Mouse (Mus musculus): ENCODE measurements around the gene Cog7. TPM values are rescaled to one million over a fixed set of nuclear protein-coding genes. Genes with fewer than 3 reads are reported as not detected.
A peak's percentile ranks its signal among the peaks of the same experiment; 100 is the strongest.

Cog7 gene
- polyA plus RNA-seq, 1 experiment = 14.0 TPM

GRCm38 (mm10) chr7:121906879-121907278 is 74.6 kb downstream of the Cog7 start:
- no peaks in the 10 kb centered on the region for H3K4me1 ChIP-seq (ENCODE audit: control insufficient read depth, insufficient read depth, low read length)
- no peak overlapping the region for H3K4me3 ChIP-seq (ENCODE audit: insufficient read depth, low read length)
- TF ChIP-seq POLR2A (IDR thresholded peaks at IDR 0.05; ENCODE audit: low read depth, low read length) (no peak), CTCF (IDR thresholded peaks at IDR 0.05; ENCODE audit: borderline replicate concordance, insufficient read depth, low read length) (no peak)
- H3K27ac ChIP-seq (ENCODE audit: insufficient read depth, low read length) = no peak overlapping the region

DNA sequence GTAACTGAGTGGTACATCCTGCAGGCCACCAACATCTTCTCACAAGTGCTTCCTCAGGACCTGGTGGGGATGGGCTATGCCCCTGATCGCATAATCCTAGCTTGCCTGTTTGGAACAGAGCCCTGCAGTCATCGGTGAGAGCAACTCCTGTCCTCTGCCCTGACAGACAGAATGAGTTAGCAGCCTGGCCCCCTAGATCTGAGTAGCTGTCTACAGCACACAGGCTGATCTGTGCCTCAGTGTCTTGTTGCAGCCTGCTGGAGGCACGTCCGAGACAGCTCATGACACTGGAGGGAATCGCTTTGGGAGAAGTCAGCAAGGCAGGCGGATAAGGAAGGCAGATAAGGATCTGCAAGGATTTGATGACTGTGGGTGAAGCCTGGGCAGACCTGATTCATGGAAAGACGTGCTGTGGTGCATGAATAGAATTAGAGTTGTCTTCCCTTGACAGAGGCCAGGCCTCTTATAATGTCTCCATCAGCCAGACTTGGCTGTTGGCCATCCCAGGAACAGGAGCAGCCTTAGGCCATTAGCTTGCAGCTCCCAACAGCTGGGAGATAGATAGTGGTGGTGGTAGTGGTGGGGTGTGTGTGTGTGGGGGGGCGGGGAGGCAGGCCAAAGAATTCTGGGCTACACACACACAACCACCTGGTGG is 78.6 kb downstream of the Cog7 start:
- Histone ChIP-seq H3K27ac (ENCODE audit: insufficient read depth, low read length) (no peak overlapping the region), H3K4me3 (ENCODE audit: insufficient read depth, low read length) (no peak overlapping the region), H3K4me1 (ENCODE audit: control insufficient read depth, insufficient read depth, low read length) (no peaks in the 10 kb centered on the region)
- TF ChIP-seq CTCF (IDR thresholded peaks at IDR 0.05; ENCODE audit: borderline replicate concordance, insufficient read depth, low read length) = no peak
- TF ChIP-seq POLR2A (IDR thresholded peaks at IDR 0.05; ENCODE audit: low read depth, low read length) = no peak

DNA sequence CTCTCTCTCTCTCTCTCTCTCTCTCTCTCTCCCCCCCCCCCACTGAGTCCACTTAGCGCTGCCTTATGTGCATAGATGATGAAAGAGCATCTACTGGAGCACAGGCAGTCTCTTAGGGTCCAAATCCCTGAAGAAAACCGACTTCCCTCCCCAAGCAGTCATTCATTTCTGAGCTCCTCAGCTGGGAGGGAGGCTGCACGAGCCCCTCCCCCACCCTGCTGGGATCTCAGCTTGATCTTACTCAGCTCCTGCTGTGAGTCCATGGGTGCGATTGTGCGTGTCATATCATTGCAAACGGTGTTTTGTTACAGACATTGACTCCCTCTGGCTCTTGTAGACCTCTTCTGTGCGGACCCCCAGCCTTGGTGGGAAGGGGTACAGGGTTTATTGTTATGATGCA is 81.6 kb downstream of the Cog7 start:
- Histone ChIP-seq H3K27ac (ENCODE audit: insufficient read depth, low read length) (no peak overlapping the region), H3K4me3 (ENCODE audit: insufficient read depth, low read length) (no peak overlapping the region), H3K4me1 (ENCODE audit: control insufficient read depth, insufficient read depth, low read length) (no peaks in the 10 kb centered on the region)
- TF ChIP-seq CTCF (IDR thresholded peaks at IDR 0.05; ENCODE audit: borderline replicate concordance, insufficient read depth, low read length) (no peak), POLR2A (IDR thresholded peaks at IDR 0.05; ENCODE audit: low read depth, low read length) (no peak)

DNA sequence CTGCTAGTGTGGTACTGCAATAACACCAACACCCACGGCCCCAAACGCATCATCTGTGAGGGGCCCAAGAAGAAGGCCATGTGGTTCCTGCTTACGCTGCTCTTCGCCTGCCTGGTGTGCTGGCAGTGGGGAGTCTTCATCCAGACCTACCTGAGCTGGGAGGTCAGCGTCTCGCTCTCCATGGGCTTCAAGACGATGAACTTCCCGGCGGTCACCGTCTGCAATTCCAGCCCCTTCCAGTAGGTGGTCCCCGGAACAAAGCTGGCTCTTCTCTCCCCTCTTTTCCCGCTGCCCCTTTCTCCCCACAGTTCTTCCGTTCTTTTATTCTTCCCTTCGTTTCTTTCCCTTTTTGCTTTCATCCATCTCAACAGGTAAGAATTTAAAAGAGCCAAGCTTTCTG is 82.2 kb downstream of the Cog7 start:
- H3K4me3 ChIP-seq (ENCODE audit: insufficient read depth, low read length) = no peak overlapping the region
- TF ChIP-seq CTCF (IDR thresholded peaks at IDR 0.05; ENCODE audit: borderline replicate concordance, insufficient read depth, low read length) (peak; percentile 16; the same call in 1 of the 2 replicates), POLR2A (IDR thresholded peaks at IDR 0.05; ENCODE audit: low read depth, low read length) (no peak)

GRCm38 (mm10) chr7:121896689-121897088 is 84.8 kb downstream of the Cog7 start:
- Histone ChIP-seq H3K4me3 (ENCODE audit: insufficient read depth, low read length) (no peak overlapping the region), H3K27ac (ENCODE audit: insufficient read depth, low read length) (no peak overlapping the region), H3K4me1 (ENCODE audit: control insufficient read depth, insufficient read depth, low read length) (no peaks in the 10 kb centered on the region)
- TF ChIP-seq POLR2A (IDR thresholded peaks at IDR 0.05; ENCODE audit: low read depth, low read length) = no peak
- TF ChIP-seq CTCF (IDR thresholded peaks at IDR 0.05; ENCODE audit: borderline replicate concordance, insufficient read depth, low read length) = no peak

More for the DNA sequence above, 82.2 kb downstream of the Cog7 start:
- Histone ChIP-seq H3K27ac (ENCODE audit: insufficient read depth, low read length) (no peak overlapping the region), H3K4me1 (ENCODE audit: control insufficient read depth, insufficient read depth, low read length) (no peaks in the 10 kb centered on the region)

- TF ChIP-seq POLR2A (IDR thresholded peaks at IDR 0.05; ENCODE audit: low read depth, low read length) (no peak), CTCF (IDR thresholded peaks at IDR 0.05; ENCODE audit: borderline replicate concordance, insufficient read depth, low read length) (no peak)
- Histone ChIP-seq H3K4me3 (ENCODE audit: insufficient read depth, low read length) (no peak overlapping the region), H3K27ac (ENCODE audit: insufficient read depth, low read length) (no peak overlapping the region), H3K4me1 (ENCODE audit: control insufficient read depth, insufficient read depth, low read length) (no peaks in the 10 kb centered on the region)
Observed at GRCm38 (mm10) chr7:121890636-121891360, 90.7 kb downstream of the Cog7 start.

GRCm38 (mm10) chr7:121880246-121880645 is 101.3 kb downstream of the Cog7 start:
- H3K4me3 ChIP-seq (ENCODE audit: insufficient read depth, low read length) = no peak overlapping the region
- TF ChIP-seq POLR2A (IDR thresholded peaks at IDR 0.05; ENCODE audit: low read depth, low read length) (no peak), CTCF (IDR thresholded peaks at IDR 0.05; ENCODE audit: borderline replicate concordance, insufficient read depth, low read length) (no peak)
- no peaks in the 10 kb centered on the region for H3K4me1 ChIP-seq (ENCODE audit: control insufficient read depth, insufficient read depth, low read length)

DNA sequence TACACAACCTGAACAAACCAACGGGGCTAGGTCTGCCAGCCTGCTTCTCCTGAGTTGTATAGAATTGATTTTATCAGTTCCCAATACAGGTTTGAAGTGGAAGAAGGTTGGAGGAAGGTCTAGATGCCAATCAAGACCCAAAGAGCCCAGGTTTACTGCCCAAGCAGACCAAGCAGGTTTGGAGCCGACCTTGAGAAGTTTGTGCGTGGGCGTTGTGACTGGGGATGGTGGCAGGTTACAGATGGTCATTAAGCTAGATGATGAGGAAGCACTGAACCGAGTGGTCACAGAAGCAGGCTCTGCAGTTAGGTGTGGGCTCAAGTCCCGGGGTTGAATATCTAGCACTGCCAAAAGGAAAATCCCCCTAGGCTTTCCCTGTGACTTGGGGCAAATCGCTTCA is 106.7 kb downstream of the Cog7 start:
- H3K4me1 ChIP-seq (ENCODE audit: control insufficient read depth, insufficient read depth, low read length) = no peaks in the 10 kb centered on the region
- no peak overlapping the region for H3K27ac ChIP-seq (ENCODE audit: insufficient read depth, low read length)
- TF ChIP-seq POLR2A (IDR thresholded peaks at IDR 0.05; ENCODE audit: low read depth, low read length) = no peak
- no peak for TF ChIP-seq CTCF (IDR thresholded peaks at IDR 0.05; ENCODE audit: borderline replicate concordance, insufficient read depth, low read length)
- H3K4me3 ChIP-seq (ENCODE audit: insufficient read depth, low read length) = no peak overlapping the region

More at GRCm38 (mm10) chr7:121880246-121880645, 101.3 kb downstream of the Cog7 start:
- H3K27ac ChIP-seq (ENCODE audit: insufficient read depth, low read length) = no peak overlapping the region

GRCm38 (mm10) chr7:121873998-121874397 is 107.5 kb downstream of the Cog7 start:
- no peak overlapping the region for H3K27ac ChIP-seq (ENCODE audit: insufficient read depth, low read length)
- no peaks in the 10 kb centered on the region for H3K4me1 ChIP-seq (ENCODE audit: control insufficient read depth, insufficient read depth, low read length)
- H3K4me3 ChIP-seq (ENCODE audit: insufficient read depth, low read length) = no peak overlapping the region
- TF ChIP-seq POLR2A (IDR thresholded peaks at IDR 0.05; ENCODE audit: low read depth, low read length) (no peak), CTCF (IDR thresholded peaks at IDR 0.05; ENCODE audit: borderline replicate concordance, insufficient read depth, low read length) (no peak)

DNA sequence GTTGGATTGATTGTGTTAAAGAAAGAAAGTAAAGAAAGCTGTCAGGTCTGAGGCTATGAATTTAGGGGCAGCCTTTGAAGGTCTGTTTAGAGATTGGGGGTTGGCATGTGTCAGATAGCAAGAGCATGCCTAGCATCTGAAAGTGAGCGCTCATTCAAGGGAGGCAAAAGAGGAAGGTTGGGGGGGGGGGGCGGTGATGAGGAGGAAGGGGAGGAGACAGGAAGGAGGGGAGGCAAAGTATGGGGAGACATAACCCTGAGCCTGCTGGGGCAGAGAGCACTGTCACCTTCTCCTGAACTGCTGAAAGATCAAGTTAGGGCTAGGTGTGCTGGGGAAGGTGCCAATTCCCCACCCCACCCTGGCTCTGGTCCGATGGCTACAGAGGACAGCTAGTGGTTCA is 109.9 kb downstream of the Cog7 start:
- H3K4me3 ChIP-seq (ENCODE audit: insufficient read depth, low read length) = no peak overlapping the region
- TF ChIP-seq POLR2A (IDR thresholded peaks at IDR 0.05; ENCODE audit: low read depth, low read length) (no peak), CTCF (IDR thresholded peaks at IDR 0.05; ENCODE audit: borderline replicate concordance, insufficient read depth, low read length) (no peak)
- H3K4me1 ChIP-seq (ENCODE audit: control insufficient read depth, insufficient read depth, low read length) = no peaks in the 10 kb centered on the region
- no peak overlapping the region for H3K27ac ChIP-seq (ENCODE audit: insufficient read depth, low read length)
